Mouse (Mus musculus) lung, postnatal 25 days (tissue): ENCODE measurements at regions not wholly inside any gene's neighbourhood (a gene's known extent, or its start where the extent isn't known, plus 50 kb on each side); places are given as distances from the start of the nearest gene placed in this dataset.

Source experiments
- DNase-seq: peaks from one replicate; pipeline ENCODE4 v3.0.0; 2022; ENCODE audit warnings: low spot score

GRCm38 (mm10) chr6:31197631-31198338, 200.8 kb upstream of the Mkln1 start:
- no peak for DNase-seq

GRCm38 (mm10) chr6:31198340-31198739, 200.2 kb upstream of the Mkln1 start:
- no peak for DNase-seq

- DNase-seq, result no peak
Measured at GRCm38 (mm10) chr6:31200705-31201104, 197.8 kb upstream of the Mkln1 start.

GRCm38 (mm10) chr6:31201375-31201972, 197.1 kb upstream of the Mkln1 start:
- DNase-seq, result no peak

- DNase-seq, result no peak
Measured at GRCm38 (mm10) chr6:31202594-31202993, 195.9 kb upstream of the Mkln1 start.

GRCm38 (mm10) chr6:31204434-31204833, 194.1 kb upstream of the Mkln1 start:
- no peak for DNase-seq

- DNase-seq, result no peak
Measured at GRCm38 (mm10) chr6:31204839-31205238, 193.7 kb upstream of the Mkln1 start.

- no peak for DNase-seq
Measured at GRCm38 (mm10) chr6:31206106-31206505, 192.4 kb upstream of the Mkln1 start.

- DNase-seq, result no peak
Measured at GRCm38 (mm10) chr6:31207231-31207630, 191.3 kb upstream of the Mkln1 start.

GRCm38 (mm10) chr6:31208224-31208623, 190.3 kb upstream of the Mkln1 start:
- DNase-seq, result no peak

- no peak for DNase-seq
Measured at GRCm38 (mm10) chr6:31209411-31210139, 189.0 kb upstream of the Mkln1 start.

- DNase-seq, result no peak
Measured at GRCm38 (mm10) chr6:31210209-31210714, 188.3 kb upstream of the Mkln1 start.

GRCm38 (mm10) chr6:31211091-31211490, 187.4 kb upstream of the Mkln1 start:
- no peak for DNase-seq

GRCm38 (mm10) chr6:31211616-31212015, 186.9 kb upstream of the Mkln1 start:
- DNase-seq, result no peak

- DNase-seq, result no peak
Measured at GRCm38 (mm10) chr6:31212080-31212479, 186.5 kb upstream of the Mkln1 start.

GRCm38 (mm10) chr6:31212694-31213093, 185.8 kb upstream of the Mkln1 start:
- no peak for DNase-seq

GRCm38 (mm10) chr6:31213161-31213560, 185.4 kb upstream of the Mkln1 start:
- no peak for DNase-seq

- no peak for DNase-seq
Measured at GRCm38 (mm10) chr6:31215661-31216060, 182.9 kb upstream of the Mkln1 start.

- DNase-seq, result peak; percentile 96
Measured at GRCm38 (mm10) chr6:31216206-31217059, 182.1 kb upstream of the Mkln1 start.

GRCm38 (mm10) chr6:31217060-31217541, 181.4 kb upstream of the Mkln1 start:
- DNase-seq, result no peak

GRCm38 (mm10) chr6:31217641-31218138, 180.8 kb upstream of the Mkln1 start:
- DNase-seq, result peak; percentile 86
